Mouse (Mus musculus) embryo, embryonic 10.5 days (tissue): ENCODE results near the gene Rtl6.

Experiments
- DNase-seq: peaks from one replicate; pipeline ENCODE4 v3.0.0-alpha.2; 2015; ENCODE audit warnings: low spot score

Rtl6 gene

DNA sequence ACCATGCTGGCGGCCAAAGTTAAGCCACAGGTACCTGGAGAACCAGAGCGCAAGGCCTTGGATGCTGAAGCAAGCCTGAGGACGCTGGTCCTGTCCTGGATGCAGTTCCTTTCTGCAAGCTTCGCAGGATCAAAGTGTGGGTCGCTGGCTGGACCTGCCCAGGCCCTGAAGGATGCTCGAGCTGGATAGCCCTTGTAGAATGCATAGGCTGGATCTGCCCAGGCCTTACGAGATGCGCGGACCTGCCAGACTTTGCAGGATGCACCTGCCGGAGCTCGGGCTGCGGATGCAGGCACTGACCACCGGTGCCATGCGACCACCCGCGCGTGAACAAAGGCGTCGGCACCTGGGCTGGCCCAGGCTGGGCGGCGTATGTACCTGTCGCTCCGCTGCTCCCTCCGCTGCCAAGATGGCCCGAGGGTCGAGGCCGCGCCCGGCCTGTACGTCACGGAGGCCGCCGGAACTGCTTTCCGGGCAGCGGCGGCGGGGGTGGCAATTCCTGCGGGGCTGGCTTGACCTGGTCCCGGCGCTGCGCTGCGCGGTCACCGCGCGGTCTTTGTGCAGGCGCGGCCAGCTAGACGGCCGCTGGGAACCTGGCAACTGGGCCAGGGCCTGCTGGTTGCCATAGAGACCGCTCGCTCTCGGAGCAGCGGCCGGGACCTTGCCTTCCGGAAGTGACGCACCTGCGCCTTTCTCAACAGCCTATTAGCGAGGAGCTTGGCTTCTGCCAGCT is at the start of gene Rtl6:
Gene Rtl6, minus strand, starts transcription at position 635 of the 733 bp plus-strand sequence.
- peak; percentile 95 for DNase-seq

DNA sequence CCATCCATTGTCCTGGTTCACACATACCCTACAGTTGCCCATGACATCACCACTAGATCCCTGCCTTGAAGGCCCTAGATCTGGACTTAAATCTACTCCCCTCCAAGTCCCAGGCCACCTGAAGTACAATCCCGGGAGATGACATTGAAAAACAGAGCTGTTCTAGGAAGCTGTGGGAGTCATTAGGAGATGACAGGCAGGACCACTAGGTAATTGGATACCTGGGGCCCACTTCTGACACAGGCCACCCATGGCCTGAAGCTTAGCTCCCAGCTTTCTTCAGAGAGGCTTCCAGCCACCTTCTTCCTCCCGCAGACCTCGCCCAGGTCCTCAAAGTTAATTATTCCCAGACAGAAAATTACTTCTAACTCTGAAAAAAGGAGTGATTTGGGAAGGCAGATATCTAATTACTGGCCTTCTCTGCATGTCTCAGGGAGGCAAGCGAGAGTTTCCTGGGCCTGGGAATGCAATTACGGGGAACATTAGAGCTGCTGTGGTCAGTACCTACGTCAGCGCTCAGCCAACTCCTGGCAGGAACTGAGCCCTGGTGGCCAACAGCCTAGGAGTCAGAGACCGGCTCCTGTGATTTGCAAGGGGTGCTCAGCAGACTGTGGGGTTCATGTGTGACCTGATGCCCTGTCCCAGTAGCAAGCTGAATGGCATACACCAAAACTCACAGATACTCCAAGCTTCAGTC is 45.8 kb upstream of the Rtl6 start:
- no peak for DNase-seq

DNA sequence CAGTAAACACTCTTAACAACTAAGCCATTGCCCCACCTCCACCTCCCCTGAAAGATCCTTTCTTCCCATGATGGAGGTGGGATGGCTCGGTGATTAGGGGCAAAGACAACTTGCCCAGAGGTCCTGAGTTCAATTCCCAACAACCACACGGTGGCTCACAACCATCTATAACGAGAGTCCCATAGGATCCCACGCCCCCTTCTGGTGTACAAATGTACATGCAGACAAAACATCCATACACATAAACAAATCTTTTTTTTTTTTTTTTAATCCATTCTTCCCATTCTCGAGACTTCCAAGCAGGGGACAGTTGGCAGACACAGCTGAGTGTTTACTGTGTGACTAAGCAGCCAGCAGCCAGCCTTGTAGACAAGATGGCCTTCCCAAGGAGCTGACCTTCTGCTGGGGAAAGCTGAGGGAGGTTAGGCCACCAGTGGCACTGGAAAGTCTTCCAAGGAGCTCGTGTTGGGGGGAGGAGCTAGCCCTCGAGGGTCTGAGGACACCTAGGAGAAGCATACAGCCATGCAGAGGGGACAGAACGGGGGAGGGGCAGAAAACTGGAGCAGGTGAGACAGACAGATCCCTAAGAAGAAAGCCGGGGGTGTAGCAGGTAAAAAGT is 43.5 kb upstream of the Rtl6 start:
- no peak for DNase-seq

DNA sequence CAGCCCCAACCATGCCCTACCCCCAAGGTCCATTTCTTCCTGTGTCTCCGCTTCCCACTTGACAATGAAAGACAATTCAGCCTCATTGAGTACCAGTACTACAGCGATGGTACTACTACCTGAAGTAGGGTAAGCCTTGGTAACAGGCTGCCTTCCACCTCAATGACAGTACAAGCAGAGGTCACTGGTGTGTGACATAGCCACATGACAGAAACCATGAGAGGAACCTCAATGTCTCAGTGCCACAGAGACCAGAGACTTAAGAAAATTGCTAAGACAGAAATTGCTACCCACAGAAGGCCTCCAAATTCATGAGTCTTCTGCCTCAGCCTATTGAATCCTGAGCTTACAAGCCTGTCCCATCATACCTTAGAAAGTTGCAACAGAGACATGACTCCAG is 41.3 kb upstream of the Rtl6 start:
- DNase-seq: no peak

DNA sequence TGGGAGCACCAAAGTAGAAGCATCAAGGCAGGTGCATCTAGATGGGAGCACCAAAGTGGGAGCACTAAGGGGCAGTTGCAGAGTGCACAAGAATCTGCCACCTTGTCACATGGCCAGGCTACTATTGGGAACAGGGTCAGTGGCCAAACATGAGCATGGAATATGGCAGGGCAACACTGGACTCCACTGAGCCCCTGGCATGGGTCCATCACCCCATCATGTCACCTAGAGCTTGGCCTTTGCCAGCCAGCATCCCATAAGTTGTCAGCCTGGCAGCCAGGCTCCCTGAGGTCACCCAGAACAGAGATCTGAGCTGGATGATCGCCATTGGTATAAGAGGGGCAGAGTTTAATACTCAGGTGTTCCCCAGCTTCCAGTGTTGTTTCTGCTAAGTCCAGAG is 40.2 kb upstream of the Rtl6 start:
- no peak for DNase-seq

DNA sequence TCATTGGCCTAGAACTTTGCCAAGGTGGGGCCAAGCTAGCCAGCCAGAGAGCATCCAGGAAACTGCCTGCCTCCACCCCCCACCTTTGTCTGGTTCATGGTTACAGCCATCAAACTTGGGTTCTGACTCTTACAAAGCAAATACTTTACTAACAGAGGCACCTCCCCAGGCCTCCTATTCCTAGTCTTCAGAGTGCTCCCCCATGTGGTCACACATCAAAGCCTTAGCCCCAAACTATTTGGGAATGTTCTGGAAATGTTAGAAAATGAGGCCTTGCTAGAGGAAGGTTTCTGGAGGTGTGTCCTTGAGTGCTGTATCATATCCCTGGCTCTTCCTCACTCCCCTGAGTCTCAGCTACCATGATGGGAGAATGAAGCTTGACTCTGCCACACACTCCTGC is 39.4 kb upstream of the Rtl6 start:
- no peak for DNase-seq

DNA sequence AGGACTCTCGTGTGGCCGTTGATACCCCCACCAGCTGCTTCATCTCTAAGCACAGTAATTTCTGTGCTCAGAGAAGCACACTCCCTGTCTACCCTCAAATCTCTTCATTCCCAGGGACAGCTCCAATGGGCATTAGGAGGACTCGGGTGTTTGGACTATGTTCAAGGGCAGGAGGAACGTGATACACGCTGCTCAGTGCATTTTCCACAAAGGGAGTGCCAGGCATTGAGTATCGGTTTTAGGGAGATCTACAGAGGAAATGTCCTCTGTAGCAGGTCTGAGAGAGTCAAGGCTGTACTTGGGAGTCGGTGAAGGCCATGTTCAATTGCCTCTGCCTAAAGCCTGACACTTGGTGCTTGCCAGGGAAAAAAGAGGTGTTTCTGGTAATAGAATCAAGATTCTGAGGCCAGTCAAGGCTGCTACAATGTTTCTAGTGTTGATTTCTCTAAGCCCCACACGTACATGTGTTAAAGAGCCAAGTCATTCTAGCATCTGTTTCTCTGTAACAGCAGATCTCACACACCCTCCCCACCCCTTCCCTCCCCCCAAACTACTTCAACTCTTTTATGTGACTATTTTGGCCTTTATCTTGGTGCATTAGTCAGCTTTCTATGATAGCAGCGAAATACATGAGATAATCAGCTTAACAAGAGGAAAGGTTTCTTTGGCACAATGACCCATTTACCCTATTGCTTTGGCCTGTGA is 37.8 kb upstream of the Rtl6 start:
- no peak for DNase-seq

DNA sequence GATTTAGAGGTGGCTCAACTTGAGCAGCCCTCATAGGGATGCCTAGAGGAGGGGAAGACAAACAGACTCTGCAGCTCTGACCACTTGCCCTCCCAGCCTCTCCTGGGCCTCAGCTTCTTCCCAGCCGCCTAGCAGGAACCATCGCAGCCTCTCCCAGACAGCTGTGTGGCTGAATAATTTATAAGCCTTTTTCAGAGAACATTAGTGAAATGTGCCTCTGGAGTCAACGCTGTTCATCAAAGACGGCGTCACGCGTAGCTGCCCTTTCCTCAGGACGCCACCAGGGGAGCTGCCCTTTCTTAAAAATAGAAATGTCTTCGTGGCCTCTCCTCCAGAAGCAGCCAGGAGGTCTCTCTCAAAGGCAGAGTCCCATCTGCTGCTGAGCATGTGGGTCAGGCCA is 35.9 kb upstream of the Rtl6 start:
- DNase-seq: peak; percentile 68

DNA sequence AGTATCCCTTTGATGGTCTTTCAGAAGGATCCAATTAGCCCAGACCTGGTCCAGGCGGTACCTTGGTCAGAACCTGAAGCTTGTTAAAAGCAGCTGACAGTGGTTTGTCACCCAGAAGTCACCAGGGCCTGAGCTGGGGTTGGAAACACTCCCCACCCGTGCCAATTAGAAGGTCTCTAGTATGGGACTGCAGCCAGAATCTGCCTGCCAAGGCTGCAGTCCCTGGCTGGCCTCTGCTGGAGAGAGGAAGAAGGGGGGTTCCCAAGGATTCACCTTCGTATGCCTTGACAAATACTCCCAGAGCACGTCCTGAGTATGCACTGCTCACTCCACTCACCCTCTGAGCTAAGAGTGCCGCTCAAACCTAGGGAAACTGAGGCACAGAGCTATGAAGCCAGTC is 34.6 kb upstream of the Rtl6 start:
- DNase-seq: no peak

DNA sequence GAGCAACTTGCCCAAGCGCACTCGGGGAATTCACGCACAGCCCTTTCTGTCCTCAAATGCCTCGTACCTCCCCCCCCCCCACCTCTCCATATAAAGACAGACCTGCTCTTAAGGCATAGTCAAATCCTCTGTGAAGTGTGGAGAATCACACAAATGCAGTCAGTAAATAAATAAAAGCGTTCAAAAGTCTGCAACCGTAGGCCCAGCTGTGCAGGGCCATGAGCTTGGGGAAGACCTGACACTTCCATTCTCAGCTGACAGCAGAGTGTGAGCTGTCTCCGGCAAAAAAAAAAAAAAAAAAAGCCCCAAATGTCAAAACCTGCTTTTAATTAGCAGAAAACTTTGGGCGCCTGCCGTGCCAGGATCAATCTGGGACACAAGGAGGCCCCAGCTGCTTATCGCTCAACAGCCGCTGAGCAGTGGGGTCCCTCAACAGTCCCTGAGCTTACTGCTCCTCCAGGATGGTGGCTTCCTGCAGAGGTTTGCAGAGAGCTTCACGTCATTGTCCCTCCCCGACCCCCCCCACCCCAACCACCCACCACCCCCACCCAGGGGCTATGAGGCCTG is 34.0 kb upstream of the Rtl6 start:
- DNase-seq: peak; percentile 47

DNA sequence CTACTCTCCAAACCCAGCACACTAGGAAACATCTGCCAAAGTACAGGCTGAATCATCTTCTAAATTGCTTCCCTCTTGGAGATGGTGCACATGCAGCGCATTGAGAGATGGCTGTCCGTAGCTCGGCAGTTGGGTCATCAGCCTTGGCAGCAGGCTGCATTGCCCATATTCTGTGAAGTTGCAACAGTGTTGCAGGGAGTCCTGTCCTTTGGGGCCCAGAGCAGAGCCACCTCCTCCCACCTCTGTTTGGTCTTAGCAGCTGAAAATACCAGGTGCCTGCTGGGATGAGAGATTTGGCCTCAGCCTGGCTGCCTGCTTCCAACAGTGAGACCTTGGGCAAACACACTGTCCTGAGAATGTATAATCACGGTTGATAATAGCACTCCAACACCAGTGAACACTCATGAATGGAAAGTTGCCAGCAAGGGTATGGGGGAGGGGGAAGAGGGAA is 30.8 kb upstream of the Rtl6 start:
- DNase-seq: no peak

DNA sequence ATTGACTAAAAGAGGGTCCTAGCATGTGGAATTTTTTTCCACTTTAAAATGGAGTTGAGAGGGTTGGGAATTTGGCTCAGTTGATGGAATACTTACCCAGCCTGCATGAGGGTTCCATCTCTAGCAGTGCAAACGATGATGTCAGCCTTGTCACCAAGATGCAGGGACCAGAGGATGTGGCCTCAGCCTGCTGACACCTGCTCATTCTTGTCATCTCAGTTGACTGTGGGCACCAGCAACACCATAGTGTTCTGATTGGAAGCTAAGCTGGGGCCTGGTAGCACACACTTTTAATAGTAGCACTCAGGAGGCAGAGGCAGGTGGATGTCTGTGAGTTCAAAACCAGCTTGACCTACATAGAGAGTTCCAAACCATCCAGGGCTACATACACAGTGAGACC is 21.0 kb upstream of the Rtl6 start:
- DNase-seq: no peak

DNA sequence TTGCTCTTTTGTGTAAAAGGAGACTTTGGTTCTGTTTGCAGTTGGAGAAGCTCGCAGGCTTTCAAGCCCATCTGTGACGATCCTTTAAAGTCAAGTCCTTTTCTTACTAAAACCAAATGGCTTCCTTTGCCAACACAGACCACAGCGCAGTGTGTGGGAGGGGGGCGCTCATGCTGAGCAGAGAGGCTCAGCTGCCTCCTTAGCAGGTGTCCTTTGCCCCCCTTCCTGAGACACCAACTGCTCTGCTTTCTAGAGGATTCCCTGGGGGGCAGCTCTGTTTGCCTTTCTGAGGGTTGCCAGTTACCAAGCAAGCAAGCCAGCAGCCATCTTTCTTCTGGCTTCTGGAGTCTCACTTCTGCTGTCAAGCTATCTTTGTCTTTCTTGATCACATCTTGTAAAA is 19.4 kb upstream of the Rtl6 start:
- no peak for DNase-seq

DNA sequence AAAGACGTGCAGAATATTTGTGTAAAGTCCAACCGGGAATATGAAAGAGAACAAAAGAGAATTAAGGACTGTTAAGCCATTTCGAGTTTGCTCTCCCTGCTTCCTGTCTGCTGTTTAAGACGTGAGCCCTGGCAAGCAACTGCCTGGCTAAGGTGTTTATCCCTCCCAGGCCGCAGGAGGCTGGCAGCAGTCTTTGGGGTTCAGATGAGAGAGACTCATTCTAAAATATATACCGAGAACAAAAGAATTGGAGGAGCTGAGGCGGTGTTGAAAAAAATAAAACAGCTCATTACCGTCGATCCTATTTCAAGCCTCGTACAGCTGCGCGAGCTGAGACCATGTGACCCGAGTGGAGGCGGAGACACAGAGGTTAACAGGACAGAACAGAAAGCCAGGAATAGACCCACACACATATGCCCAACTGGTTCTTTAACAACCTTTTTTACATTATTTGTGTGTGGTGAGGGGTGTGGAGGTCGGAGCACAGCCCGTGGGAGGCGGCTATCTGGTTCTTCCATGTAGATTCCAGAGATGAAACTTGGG is 9.0 kb upstream of the Rtl6 start:
- DNase-seq: no peak

DNA sequence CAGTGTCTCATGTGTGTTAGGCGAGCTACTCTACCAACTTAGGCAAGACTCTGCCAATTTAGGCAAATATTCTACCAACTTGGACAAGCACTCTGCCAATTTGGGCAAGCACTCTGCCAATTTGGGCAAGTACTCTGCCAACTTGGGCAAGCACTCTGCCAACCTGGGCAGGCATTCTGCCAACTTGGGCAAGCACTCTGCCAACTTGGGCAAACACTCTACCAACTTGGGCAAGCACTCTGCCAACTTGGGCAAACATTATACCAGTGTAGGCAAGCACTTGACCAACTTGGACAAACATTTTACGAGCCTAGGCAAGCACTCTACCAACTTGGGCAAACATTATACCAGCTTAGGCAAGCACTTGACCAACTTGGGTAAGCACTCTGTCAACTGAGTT is 3.9 kb upstream of the Rtl6 start:
- DNase-seq: no peak

DNA sequence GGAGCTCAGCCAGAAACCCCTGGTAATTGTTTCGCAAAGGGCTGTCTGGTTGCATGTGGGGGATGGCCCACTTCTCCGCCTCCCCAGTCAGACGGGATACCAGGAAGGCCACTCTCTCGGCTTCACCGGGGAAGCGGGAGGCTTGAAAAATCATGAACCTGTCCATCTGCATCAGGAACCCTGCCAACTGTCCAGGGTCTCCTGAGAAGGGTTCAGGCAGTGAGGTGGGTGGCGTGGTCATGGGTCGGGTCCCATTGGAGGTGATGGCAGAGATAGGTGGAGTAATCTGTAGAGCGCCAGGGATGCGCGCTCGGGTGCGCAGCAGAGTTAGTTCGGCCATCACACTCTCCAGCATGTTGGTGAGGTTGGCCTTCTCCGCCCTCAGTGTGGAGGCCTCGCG is 949 bp downstream of the Rtl6 start:
- DNase-seq: no peak

DNA sequence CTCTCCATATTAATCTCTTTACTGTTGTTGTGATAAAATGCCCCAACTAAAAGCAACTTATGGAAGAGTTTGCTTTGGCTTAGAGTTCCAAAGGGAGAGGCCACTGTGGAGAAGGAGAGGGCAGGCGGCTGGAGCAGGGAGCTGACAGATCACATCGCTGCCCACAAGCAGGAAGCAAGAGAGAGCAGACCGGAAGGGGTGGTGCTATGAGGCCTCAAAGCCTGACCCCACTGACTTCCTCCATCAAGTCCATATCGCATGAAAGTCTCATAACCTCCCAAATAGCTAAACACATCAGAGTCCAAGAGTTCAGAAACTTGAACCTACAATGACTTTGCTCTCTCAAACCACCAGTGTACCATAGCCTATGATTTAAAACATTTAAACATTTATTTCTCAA is 6.6 kb downstream of the Rtl6 start:
- DNase-seq: no peak

DNA sequence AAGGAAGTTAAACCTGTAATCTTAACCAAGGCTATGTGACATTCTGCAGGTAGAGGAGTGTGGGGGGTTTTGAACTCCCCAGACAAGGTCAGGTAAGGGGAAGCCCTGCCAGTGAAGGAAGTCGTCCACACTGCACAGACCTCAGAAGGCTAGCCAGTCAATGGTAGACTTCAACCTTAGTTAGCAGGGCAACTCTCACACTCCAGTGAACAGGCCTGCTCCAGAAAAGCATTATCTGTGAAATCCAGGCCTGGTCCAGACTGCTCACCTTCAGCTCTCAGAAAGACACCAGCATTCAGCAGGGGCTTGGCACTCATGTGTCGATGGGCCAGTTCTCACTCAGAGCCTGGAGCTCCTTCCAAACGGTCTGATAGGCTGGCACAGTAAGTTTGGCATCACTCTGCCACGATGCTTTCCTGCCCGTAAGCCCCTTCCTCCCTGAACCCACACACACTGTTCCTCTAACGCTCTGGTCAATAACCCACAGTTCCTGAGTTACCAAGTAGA is 8.3 kb downstream of the Rtl6 start:
- DNase-seq: no peak

DNA sequence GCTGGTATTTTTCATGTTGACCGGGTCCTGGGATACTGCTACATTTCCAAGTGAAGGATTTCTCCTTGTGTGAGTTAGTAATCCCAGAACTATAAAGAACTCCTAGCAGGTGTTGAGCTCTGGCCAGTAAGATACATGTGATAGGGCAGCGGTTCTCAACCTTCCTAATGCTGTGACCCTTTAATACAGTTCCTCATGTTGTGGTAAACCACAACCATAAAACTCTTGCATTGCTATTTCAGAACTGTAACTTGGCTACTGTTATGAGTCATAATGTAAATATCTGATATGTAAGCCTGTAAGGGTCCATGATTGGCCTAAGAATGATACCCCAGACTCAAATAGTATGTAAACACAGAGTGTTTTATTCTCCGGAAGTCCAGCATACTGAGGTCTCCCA is 11.6 kb downstream of the Rtl6 start:
- DNase-seq: no peak

DNA sequence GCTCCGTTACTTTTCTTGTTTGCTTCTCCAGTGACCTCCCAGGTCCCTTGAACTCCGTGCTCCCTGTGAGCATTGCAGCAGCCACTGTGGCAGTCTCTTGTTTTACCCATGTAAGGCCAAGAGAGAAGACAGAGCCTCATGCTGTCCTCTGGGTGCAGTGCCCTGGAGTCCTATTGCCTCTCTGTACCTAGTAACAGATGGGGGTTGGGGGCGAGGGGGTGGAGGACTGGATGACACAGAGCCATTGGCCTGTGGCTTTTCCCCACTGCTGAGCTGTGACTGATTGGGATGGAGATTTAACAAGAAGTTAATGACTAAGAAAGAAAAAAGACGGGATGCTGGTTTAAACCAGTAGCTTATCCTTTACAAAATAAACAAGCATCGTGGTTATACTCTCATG is 16.4 kb downstream of the Rtl6 start:
- DNase-seq: no peak

DNA sequence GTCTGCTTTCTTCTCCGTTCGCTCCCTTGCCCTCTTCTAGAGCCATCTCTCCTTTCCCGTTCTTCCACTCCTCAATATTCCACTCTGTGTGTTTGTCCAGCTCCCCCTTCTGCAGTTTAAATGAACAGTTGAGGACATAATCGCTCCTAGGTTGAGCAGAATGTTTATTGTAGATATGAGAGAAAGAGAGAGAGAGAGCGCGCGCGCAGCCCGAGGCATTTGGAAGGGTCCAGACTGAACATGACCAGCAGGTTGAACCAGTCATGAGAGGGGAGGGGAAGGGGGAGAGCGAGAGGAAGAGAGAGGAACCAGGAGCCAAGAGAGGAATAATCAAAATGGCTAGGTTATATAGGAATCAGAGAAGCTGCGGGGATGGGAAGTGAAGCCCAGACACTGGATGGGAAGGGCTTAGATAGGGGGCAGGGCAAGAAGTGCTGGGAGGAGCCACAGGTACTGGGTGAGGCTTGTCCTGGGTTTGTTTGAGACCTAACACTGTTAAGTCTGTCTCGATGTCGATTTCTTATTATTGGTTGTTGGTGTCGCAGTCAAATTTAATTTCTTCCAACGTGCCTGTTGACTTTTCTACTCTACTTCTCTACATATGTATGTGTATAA is 18.5 kb downstream of the Rtl6 start:
- no peak for DNase-seq

DNA sequence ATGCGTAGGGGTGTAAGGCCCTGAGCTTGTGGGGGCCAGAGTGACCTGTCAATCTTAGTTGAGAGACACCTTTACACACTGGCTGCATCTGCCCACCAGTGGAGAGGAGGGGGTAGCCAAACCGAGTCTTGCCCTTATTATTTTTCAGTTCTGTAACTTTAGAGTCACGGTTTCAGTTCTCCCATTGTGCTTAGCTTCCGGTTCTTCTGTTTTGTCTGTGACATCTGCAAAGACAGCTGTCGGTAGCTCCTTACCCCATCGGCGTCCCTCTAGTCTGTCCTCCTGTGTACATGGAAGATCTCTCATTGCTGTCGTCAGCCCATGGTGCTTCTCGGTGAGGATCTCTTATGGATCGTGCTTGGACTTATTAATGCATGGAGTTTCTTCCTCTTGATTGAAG is 20.5 kb downstream of the Rtl6 start:
- no peak for DNase-seq
